Mouse (Mus musculus) G1E (cell line): Measurements from ENCODE around the gene Grik3. TPM values are rescaled to one million over a fixed set of nuclear protein-coding genes. Genes with fewer than 3 reads are reported as not detected.

Source experiments
- ATAC-seq: 2 replicates; pipeline ENCODE4 v1.8.0; 2016; ENCODE audit warnings: mild to moderate bottlenecking; ENCODE audit not compliant: insufficient number of reproducible peaks, poor library complexity, low FRiP score, severe bottlenecking; ENCODE audit errors: extremely low read depth
- DNase-seq: peaks from one replicate; pipeline ENCODE4 v3.0.0; 2012; ENCODE audit warnings: low spot score
- H3K27me3 ChIP-seq: 2 replicates; pipeline ENCODE4 v1.6.1; 2012; ENCODE audit warnings: mild to moderate bottlenecking, low read length, inconsistent platforms; ENCODE audit not compliant: insufficient read depth
- H3K36me3 ChIP-seq: replicated peaks from 2 replicates; pipeline ENCODE3; 2012; ENCODE audit warnings: mild to moderate bottlenecking, inconsistent platforms
- H3K4me1 ChIP-seq: 2 replicates; pipeline ENCODE4 v1.6.1; 2012; ENCODE audit warnings: low read depth, low read length, inconsistent platforms, mixed read lengths; ENCODE audit not compliant: insufficient read depth
- H3K4me3 ChIP-seq: 2 replicates; pipeline ENCODE4 v1.5.1; 2012; ENCODE audit warnings: low read depth, mild to moderate bottlenecking, inconsistent platforms, low read length, moderate library complexity, mixed read lengths
- H3K9me3 ChIP-seq: replicated peaks from 2 replicates; pipeline ENCODE4 v1.6.1; 2012; ENCODE audit warnings: inconsistent platforms
- CTCF ChIP-seq: IDR thresholded peaks from 2 replicates; pipeline ENCODE4 v1.5.1; 2012; ENCODE audit warnings: low read depth, low read length, inconsistent platforms, mixed read lengths
- GATA1 ChIP-seq: IDR thresholded peaks from 2 replicates; pipeline ENCODE4 v1.6.1; 2012; ENCODE audit warnings: borderline replicate concordance, low read length, inconsistent platforms, mixed read lengths
- GATA2 ChIP-seq: IDR thresholded peaks from 2 replicates; pipeline ENCODE4 v1.6.1; 2012; ENCODE audit warnings: low read depth, low read length, inconsistent platforms, borderline replicate concordance
- POLR2AphosphoS5 ChIP-seq: IDR thresholded peaks from 2 replicates; pipeline ENCODE4 v1.6.1; 2012; ENCODE audit warnings: low read depth, low read length, inconsistent platforms; ENCODE audit not compliant: insufficient replicate concordance
- TAL1 ChIP-seq: conservative IDR thresholded peaks from 2 replicates; pipeline ENCODE4 v1.6.1; 2012; ENCODE audit warnings: low read depth, low read length, inconsistent platforms, mixed read lengths
- polyA plus RNA-seq: library from polyadenylated mRNA; stranded (reverse); fragments of >175 nt; gene quantifications from 2 replicates; pipeline ENCODE4 v1.2.3, GENCODE M21; 2012
- total RNA-seq, 2 experiments: library from RNA; stranded (forward) in 1 of 2; stranded (reverse) in 1 of 2; fragments of 200-1000 nt in 1 of 2; fragments of >200 nt in 1 of 2; fragmentation: Nextera tagmentation in 1 of 2; gene quantifications; 2 replicates each; pipeline ENCODE4 v1.2.3; 2014 to 2017

Gene Grik3
- total and polyA plus RNA-seq, 3 experiments: 0.05 TPM; not detected in 2

DNA sequence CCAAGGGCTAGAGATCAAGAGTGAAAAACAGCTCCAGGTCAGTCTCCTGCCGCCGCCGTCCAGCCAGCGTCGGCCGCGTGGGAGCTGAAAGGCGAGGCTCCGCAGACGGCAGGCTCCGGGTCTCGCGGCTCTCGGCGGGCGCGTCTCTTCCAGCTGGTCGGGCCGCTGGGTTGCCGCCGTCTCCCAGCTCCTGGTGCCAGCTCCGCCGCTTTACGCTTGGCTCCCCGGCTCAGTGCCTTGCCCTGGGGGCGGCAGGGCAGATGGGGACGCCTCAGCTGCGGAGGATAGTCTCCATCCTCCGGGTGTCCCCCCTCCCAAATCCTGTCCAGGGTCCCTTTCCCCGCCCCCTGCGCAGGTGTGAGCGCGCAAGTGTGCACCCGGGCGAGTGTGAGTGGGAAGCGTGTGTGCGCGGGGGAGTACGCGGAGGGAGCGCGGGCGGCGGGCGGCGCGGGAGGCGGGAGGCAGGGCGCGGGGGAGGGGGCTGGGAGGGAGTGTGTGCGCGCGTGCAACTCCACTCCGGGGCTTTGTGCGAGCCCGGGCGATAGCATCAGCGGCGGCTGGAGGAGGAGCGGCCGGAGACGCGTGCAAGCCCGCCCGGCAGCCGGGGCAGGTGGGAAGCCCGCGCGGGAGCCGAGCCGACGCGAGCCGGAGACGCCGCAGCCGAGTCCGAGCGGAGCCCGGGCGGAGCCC, 454 bp upstream of the Grik3 start:
- Histone ChIP-seq H3K36me3 (no peaks in the 10 kb centered on the region), H3K4me1 (no peaks in the 10 kb centered on the region), H3K4me3 (no peak overlapping the region; the same call in 1 of the 2 replicates), H3K9me3 (peaks cover 91% of the 10 kb centered on the region), H3K27me3 (no peaks in the 10 kb centered on the region)
- no peak for TF ChIP-seq POLR2AphosphoS5
- TF ChIP-seq TAL1: no peak
- TF ChIP-seq GATA2: no peak
- TF ChIP-seq GATA1: no peak
- TF ChIP-seq CTCF: no peak
- ATAC-seq: no peak
- no peak for DNase-seq

DNA sequence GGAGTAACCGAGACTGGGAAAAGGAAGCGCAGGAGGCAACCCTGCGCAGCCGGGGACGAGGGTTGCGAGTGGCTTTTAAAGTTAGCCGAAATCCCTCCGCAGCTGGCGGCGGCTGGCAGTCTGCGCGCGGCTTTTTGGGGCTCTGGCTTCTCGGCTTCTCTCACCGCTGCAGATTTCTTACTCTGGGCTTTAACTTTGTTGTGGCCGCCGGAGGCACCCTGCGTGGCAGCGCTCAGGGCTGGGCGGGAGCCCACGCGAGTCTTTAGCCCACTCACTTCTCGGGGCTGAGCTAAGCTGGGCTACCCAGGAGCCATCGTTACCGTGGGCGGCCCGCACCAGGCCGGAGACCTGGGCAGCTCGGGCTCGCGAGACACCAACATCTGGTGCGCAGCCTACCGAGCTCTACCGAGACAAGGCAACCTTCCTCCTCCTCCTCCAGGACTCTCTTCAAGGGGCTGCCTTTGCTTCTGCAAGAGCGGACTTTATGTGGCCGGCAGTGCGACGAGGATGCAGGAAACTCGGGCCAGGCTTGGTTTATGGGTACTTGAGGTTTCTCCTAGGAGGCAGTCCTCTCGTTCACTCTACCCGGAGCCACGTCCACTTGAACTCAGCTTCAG, 1.1 kb downstream of the Grik3 start:
- no peaks in the 10 kb centered on the region for H3K4me1 ChIP-seq
- H3K36me3 ChIP-seq: no peaks in the 10 kb centered on the region
- ATAC-seq: no peak
- no peak for DNase-seq
- no peaks in the 10 kb centered on the region for H3K27me3 ChIP-seq
- TF ChIP-seq GATA2 (no peak), TAL1 (no peak), CTCF (no peak), POLR2AphosphoS5 (no peak), GATA1 (no peak)
- H3K9me3 ChIP-seq: peaks cover 93% of the 10 kb centered on the region
- H3K4me3 ChIP-seq: no peak overlapping the region

DNA sequence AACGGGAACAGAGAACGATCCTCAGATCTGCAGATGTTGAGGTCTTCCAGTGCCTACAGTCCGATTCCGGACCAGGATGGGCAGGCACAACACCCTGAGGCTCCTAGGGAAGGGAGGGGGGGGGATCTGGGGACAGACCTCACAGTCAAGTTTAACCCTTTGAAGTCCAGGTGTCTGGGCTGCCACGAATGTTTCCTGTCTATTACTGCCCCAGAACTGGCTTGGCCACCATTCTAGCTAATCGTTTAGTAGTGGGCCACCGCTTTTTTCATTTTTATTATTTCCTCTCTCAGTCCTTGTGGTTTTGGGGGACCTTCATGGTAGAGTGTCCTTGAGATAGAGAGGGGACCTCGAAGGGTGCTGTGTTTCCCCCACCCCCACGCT, 1.6 kb downstream of the Grik3 start:
- H3K4me1 ChIP-seq: no peaks in the 10 kb centered on the region
- no peaks in the 10 kb centered on the region for H3K36me3 ChIP-seq
- H3K4me3 ChIP-seq: no peak overlapping the region
- H3K27me3 ChIP-seq: no peaks in the 10 kb centered on the region
- TF ChIP-seq GATA2: no peak
- TF ChIP-seq TAL1: no peak
- TF ChIP-seq CTCF: no peak
- no peak for TF ChIP-seq GATA1
- no peak for TF ChIP-seq POLR2AphosphoS5
- ATAC-seq (no peak), DNase-seq (no peak)
- H3K9me3 ChIP-seq: peaks cover 93% of the 10 kb centered on the region

DNA sequence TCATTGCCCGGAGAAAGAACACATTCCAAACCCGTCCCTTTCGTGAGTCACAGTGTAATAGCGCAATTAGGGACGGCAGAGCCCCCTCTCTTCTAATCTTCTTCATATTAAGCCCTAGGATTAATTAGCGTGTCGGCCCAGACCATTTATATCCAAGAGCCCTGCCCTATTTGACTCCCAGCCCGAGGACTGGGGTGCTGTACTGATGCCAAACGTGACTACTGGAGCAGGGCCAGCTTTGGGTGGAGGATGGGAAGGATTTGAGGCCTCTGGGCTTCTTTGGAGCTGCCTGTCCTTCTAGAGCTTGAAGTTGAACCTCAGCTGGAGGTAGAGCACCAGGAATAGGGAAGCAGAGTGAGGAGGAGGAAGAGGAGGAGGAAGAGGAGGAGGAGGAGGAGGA, 2.2 kb downstream of the Grik3 start:
- no peak for DNase-seq
- no peak for TF ChIP-seq POLR2AphosphoS5
- TF ChIP-seq GATA1: no peak
- no peak for TF ChIP-seq TAL1
- no peak for TF ChIP-seq GATA2
- TF ChIP-seq CTCF: no peak
- Histone ChIP-seq H3K4me1 (no peaks in the 10 kb centered on the region), H3K36me3 (no peaks in the 10 kb centered on the region), H3K4me3 (no peak overlapping the region; the same call in 1 of the 2 replicates), H3K9me3 (peaks cover 93% of the 10 kb centered on the region), H3K27me3 (no peaks in the 10 kb centered on the region)
- no peak for ATAC-seq

DNA sequence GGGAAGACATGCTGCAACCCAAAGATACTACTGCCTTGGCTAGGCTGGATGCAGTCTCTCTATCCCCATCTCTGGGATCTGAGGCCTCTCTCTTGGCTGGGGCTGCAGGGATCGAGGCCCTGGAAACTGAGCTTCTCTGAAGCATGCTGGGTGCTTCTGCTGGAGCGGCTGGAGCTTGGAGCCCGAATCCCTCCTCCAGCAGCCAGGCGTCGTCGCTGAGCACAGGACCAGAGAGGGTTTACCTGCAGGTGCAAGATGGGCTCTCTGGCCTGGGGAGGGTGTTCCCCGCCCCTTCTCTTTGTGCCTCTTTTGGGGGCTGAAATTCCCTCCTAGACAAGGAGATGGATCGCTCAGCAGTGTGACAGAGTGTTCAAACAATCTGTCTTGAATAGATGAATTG, 2.6 kb downstream of the Grik3 start:
- ATAC-seq: no peak
- Histone ChIP-seq H3K4me3 (no peak overlapping the region; the same call in 1 of the 2 replicates), H3K36me3 (no peaks in the 10 kb centered on the region), H3K9me3 (peaks cover 93% of the 10 kb centered on the region), H3K4me1 (no peaks in the 10 kb centered on the region), H3K27me3 (no peaks in the 10 kb centered on the region)
- DNase-seq: no peak
- TF ChIP-seq GATA1 (no peak), GATA2 (no peak), POLR2AphosphoS5 (no peak), TAL1 (no peak), CTCF (no peak)

DNA sequence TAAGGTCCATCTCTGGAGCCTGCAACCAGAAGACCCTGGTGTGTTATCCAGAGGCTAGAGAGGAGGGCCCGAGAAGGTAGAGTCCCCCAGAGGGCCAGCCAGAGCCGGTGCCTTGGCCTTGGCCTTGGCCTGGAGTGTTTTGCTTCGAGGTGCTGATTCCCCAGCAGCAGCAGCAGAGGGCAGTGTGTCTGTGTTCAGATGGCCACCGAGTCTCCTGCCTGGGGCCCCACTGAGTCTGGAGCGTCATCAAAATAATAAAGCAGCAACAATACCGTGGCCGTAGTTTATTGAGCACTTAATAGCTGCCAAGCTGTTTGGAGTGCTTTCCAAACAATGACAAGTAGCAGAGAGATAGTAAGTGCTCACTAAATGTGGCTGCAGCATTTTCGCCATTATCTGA, 5.0 kb downstream of the Grik3 start:
- no peaks in the 10 kb centered on the region for H3K36me3 ChIP-seq
- H3K9me3 ChIP-seq: peaks cover 92% of the 10 kb centered on the region
- no peaks in the 10 kb centered on the region for H3K4me1 ChIP-seq
- no peak for DNase-seq
- no peak for ATAC-seq
- TF ChIP-seq TAL1: no peak
- TF ChIP-seq GATA2: no peak
- TF ChIP-seq POLR2AphosphoS5: no peak
- no peak for TF ChIP-seq CTCF
- TF ChIP-seq GATA1: no peak
- H3K27me3 ChIP-seq: no peaks in the 10 kb centered on the region
- no peak overlapping the region; the same call in 1 of the 2 replicates for H3K4me3 ChIP-seq
